Mouse (Mus musculus) embryonic facial prominence, embryonic 11.5 days (tissue): ENCODE measurements at regions not wholly inside any gene's neighbourhood (a gene's known extent, or its start where the extent isn't known, plus 50 kb on each side); places are given as distances from the start of the nearest gene placed in this dataset.
"Not testable (repeated sequence)": the region's sequence is repeated elsewhere in the genome, so short reads cannot be mapped to it uniquely, and the experiment has no call there.

Experiments
- ATAC-seq: fragments of 200-750 bp; cut with Nextera tagmentation; replicated peaks from 2 replicates; pipeline ENCODE4 v1.8.0; 2017; ENCODE audit warnings: low read depth; ENCODE audit not compliant: insufficient number of reproducible peaks, low FRiP score, low TSS enrichment
- DNase-seq: peaks from one replicate; pipeline ENCODE4 v3.0.0-alpha.2; 2015; ENCODE audit warnings: low spot score
- H3K27ac ChIP-seq: fragments of 300-500 bp; sonication (generic); replicated peaks from 2 replicates; pipeline ENCODE4 v1.5.1; 2014; ENCODE audit warnings: mild to moderate bottlenecking, low read depth, low read length, control low read depth
- H3K27me3 ChIP-seq: fragments of 300-500 bp; sonication (generic); 2 replicates; pipeline ENCODE4 v1.6.1; 2014; ENCODE audit warnings: mild to moderate bottlenecking, low read length, moderate library complexity, mixed read lengths; ENCODE audit not compliant: control insufficient read depth, insufficient read depth
- H3K36me3 ChIP-seq: fragments of 300-500 bp; sonication (generic); replicated peaks from 2 replicates; pipeline ENCODE4 v1.6.1; 2014; ENCODE audit warnings: low read depth, mild to moderate bottlenecking, low read length, moderate library complexity, mixed read lengths; ENCODE audit not compliant: control insufficient read depth, insufficient read depth
- H3K4me1 ChIP-seq: fragments of 300-500 bp; sonication (generic); 2 replicates; pipeline ENCODE4 v1.6.1; 2014; ENCODE audit warnings: low read length, mixed read lengths; ENCODE audit not compliant: control insufficient read depth, insufficient read depth
- H3K4me2 ChIP-seq: fragments of 300-500 bp; sonication (generic); 2 replicates; pipeline ENCODE4 v1.6.1; 2014; ENCODE audit warnings: low read depth, mild to moderate bottlenecking, control low read depth, low read length, moderate library complexity
- H3K4me3 ChIP-seq: fragments of 300-500 bp; sonication (generic); 2 replicates; pipeline ENCODE4 v1.5.1; 2014; ENCODE audit warnings: low read depth, low read length, control low read depth
- H3K9ac ChIP-seq: fragments of 300-500 bp; sonication (generic); replicated peaks from 2 replicates; pipeline ENCODE4 v1.6.1; 2014; ENCODE audit warnings: mild to moderate bottlenecking, control low read depth, low read length
- H3K9me3 ChIP-seq: fragments of 300-500 bp; sonication (generic); replicated peaks from 2 replicates; pipeline ENCODE4 v1.6.1; 2016; ENCODE audit warnings: mild to moderate bottlenecking, low read length, inconsistent platforms, mixed read lengths; ENCODE audit not compliant: control insufficient read depth
- WGBS: fragments of 180-500 bp; shearing (Covaris S2); extraction: QIAGEN DNeasy Blood & Tissue Kit; methylation state at CpG from one replicate; pipeline ENCODE4 v1.1.7; 2014; 5-methylcytosine and 5-hydroxymethylcytosine counted together

DNA sequence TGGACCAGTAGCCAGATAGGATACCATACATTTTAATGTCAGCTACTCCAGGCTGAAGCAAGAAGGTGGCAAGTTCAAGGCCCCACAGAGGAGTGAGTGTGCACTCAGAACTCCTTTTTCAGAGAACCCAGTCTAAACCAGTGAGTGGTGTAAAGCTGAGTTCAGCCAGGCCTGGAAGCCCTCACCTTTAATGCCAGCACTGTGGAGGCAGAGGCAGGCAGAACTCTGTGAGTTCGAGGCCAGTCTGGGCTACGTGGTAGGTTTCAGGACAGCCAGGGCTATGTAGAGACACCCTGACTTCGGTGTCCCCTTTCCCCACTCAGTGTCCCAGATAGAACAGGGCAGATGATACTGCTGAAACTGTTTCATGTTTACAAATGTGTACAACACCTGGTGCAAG is 157.4 kb upstream of the Rapgef5 start:
- no peak overlapping the region for H3K27ac ChIP-seq
- DNase-seq: no peak
- no peak overlapping the region for H3K4me3 ChIP-seq
- 75% methylated on average over 3 of the region's 3 CpGs for WGBS
- no peaks in the 10 kb centered on the region for H3K4me1 ChIP-seq
- H3K9ac ChIP-seq: no peak overlapping the region
- no peak; the same call in 1 of the 2 replicates for ATAC-seq
- H3K4me2 ChIP-seq: no peak overlapping the region
- H3K27me3 ChIP-seq: no peaks in the 10 kb centered on the region
- no peaks in the 10 kb centered on the region for H3K36me3 ChIP-seq
- no peaks in the 10 kb centered on the region for H3K9me3 ChIP-seq

DNA sequence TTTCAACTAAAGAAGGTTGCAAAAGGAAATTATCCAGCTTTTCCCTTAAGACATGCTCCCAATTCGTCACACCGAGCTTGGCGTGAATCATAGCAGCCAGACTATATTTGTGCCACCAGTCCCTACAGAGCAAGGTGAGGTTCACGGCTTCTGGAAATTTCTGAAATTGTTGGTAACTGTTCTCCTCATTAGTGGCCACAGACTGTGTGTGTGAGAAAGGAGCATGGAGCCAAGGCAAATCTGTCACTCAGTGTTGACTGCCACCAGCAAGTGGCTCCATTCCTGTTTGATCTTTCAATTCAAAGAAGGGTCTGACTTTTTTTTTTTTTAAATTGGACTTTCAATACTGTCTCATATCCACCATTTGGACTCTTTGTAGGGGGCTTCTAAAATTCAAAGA is 156.1 kb upstream of the Rapgef5 start:
- Histone ChIP-seq H3K4me3 (no peak overlapping the region), H3K9me3 (no peaks in the 10 kb centered on the region), H3K4me1 (no peaks in the 10 kb centered on the region), H3K27ac (no peak overlapping the region), H3K36me3 (no peaks in the 10 kb centered on the region), H3K4me2 (no peak overlapping the region), H3K27me3 (no peaks in the 10 kb centered on the region), H3K9ac (no peak overlapping the region)
- 87% methylated on average over 4 of the region's 4 CpGs for whole genome bisulfite sequencing
- DNase-seq (no peak), ATAC-seq (no peak)

DNA sequence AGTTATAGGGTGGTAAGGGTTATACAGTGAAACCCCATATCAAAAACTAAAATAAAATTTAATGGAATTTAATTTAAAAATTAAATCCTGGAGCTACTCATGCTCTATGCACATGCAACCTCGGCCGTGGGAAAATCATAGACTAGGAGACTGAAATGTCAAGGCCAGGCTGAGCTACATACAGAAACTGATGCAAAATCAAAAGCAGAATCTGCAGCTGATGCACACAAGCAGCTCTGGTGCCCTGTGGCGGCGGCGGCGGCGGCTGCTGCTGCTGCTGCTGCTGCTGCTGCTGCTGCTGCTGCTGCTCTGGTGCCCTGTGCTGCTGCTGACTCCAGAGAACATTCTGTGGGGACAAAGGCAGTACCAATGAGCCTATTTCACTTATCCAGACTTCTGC is 154.5 kb upstream of the Rapgef5 start:
- DNase-seq: no peak
- no peaks in the 10 kb centered on the region for H3K4me1 ChIP-seq
- H3K9me3 ChIP-seq: no peaks in the 10 kb centered on the region
- H3K27ac ChIP-seq: no peak overlapping the region
- no peaks in the 10 kb centered on the region for H3K36me3 ChIP-seq
- H3K4me2 ChIP-seq: no peak overlapping the region
- 83% methylated on average over 7 of the region's 7 CpGs for WGBS
- no peak for ATAC-seq
- no peaks in the 10 kb centered on the region for H3K27me3 ChIP-seq
- no peak overlapping the region for H3K4me3 ChIP-seq
- no peak overlapping the region for H3K9ac ChIP-seq

DNA sequence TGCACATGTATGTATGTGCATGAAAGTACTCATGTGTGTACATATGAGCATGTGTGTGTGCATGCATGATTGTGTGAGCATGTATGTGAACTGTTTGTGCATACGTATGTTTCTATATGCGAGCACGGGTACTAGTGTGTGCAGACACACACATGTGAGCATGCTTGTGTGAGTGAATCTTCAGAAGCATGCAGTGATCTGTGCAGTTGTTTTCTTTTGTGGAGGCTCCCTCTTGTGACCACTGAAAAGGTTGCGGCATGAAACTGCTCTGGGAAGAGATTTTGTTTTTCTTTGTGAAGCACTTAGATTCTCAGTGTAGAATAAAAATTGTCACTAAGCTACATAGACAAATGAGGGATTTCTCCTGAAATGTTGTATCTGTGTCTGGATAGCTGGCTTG is 152.8 kb upstream of the Rapgef5 start:
- not testable (repeated sequence) for ATAC-seq

DNA sequence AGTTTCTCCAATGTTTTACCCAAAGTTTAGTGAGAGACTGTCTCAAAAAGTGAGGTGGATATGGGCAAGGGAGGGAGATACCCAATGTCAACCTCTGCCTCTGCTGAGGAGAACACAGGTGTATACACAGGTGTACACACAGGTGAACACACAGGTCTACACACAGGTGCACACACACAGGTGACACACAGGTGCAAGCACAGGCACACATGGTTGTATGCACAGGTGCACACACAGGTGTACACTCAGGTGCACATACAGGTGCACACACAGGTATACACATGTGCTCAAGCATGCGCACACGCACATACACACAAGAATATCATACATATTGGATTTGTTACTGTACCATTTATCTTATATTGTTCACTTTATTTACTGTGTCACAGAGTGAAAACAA is 151.1 kb upstream of the Rapgef5 start:
- Histone ChIP-seq H3K9ac (no peak overlapping the region), H3K27ac (no peak overlapping the region), H3K4me2 (no peak overlapping the region), H3K4me3 (no peak overlapping the region), H3K4me1 (no peaks in the 10 kb centered on the region), H3K27me3 (no peaks in the 10 kb centered on the region), H3K9me3 (no peaks in the 10 kb centered on the region), H3K36me3 (no peaks in the 10 kb centered on the region)
- 96% methylated on average over 2 of the region's 2 CpGs for WGBS
- ATAC-seq (no peak; the same call in 1 of the 2 replicates), DNase-seq (no peak)

More for the DNA sequence above, 152.8 kb upstream of the Rapgef5 start:
- H3K9me3 ChIP-seq, H3K27ac ChIP-seq, H3K4me3 ChIP-seq, H3K4me1 ChIP-seq, H3K36me3 ChIP-seq, DNase-seq, H3K27me3 ChIP-seq, H3K4me2 ChIP-seq, H3K9ac ChIP-seq: not testable (repeated sequence)
- 65% methylated on average over 4 of the region's 4 CpGs for WGBS

DNA sequence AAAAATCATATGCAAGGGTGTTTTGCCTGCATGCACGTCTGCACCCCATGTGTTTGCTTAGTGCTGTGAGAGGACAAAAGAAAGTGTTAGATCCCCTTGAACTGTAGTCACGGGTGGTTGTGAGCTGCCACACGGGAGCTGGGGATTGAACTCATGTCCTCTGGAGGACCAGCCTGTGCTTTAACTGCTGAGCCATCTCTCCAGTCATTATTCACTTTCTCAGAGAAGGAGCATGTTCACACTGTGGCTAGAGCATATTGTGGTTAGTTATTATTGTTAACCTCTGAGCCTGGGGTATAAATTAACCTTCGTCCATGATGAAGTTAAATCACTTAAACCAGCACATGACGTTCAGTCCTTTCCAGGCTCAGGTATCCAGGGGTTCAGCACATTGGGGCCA is 150.4 kb upstream of the Rapgef5 start:
- ATAC-seq: no peak
- Histone ChIP-seq H3K9ac (no peak overlapping the region), H3K4me1 (no peaks in the 10 kb centered on the region), H3K27me3 (no peaks in the 10 kb centered on the region), H3K4me2 (no peak overlapping the region), H3K27ac (no peak overlapping the region), H3K36me3 (no peaks in the 10 kb centered on the region), H3K4me3 (no peak overlapping the region), H3K9me3 (no peaks in the 10 kb centered on the region)
- no peak for DNase-seq
- WGBS: 72% methylated on average over 5 of the region's 5 CpGs

DNA sequence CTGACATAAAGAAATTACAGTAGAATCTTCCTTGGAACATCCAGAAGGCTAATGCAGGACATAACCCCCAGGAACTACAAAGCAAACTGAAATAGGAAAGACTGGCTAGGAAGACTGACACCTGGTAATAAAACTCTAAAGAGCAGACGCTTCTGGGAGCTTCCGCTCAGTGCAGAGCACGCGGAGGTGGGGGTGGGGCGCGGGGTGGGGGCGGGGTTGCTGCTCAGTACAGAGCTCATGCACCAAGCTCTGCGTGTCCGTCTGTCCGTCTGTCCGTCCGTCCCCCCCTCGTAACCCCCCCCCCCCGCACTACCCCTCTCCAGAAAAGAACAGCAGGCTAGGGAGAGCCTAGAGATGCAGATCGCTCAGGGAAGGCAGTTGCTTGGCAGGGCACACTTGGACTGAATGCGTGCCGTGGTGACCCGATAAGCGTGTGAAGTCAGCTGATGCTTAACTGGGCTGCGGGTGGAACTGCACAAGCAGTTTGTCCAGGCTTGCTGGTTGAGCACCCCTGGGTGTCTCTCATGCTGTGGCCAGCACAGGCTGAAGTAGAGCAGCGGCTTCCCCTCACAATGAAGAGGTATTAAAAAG is 137.9 kb upstream of the Rapgef5 start:
- no peak overlapping the region for H3K4me3 ChIP-seq
- H3K36me3 ChIP-seq: no peaks in the 10 kb centered on the region
- H3K27me3 ChIP-seq: no peaks in the 10 kb centered on the region
- 86% methylated on average over 21 of the region's 21 CpGs for WGBS
- H3K9ac ChIP-seq: no peak overlapping the region
- no peaks in the 10 kb centered on the region for H3K4me1 ChIP-seq
- DNase-seq: no peak
- no peak overlapping the region for H3K27ac ChIP-seq
- H3K4me2 ChIP-seq: no peak overlapping the region
- ATAC-seq: no peak
- H3K9me3 ChIP-seq: no peaks in the 10 kb centered on the region

DNA sequence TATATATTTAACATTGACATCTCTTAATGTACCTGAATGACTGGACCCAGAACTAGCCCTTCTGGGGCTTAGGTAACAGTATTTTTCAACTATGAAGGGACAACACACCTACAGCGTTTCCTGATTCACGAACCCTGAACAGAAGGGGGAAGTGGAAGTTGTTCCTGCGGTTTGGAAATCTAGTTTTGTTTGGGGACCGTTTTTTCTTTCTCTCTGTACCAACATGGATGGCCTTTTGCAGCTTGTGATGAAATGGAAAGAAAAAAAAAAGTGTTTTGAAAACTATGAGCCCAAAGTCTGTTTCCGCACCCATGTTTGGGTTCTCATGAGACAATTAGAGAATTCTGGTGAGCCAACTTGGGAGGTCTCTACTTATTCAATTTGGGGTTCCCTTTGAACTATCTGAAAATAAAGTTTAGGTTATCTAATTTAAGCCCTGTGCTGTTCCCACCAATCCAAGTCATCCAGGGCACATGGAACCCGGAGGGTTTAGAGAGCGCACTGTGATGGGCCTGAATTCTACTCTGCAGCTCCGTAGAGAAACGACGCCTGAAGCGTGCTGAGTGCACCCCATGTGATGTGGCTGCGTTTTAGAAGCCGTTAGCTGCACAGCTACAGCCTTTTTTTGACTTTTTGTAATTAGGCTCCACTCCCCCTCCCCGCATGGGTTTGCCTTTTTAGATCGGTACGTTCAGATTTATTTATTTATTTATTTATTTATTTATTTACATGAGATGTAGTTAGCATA is 137.0 kb upstream of the Rapgef5 start:
- no peaks in the 10 kb centered on the region for H3K27me3 ChIP-seq
- no peaks in the 10 kb centered on the region for H3K9me3 ChIP-seq
- DNase-seq: no peak
- ATAC-seq: no peak
- no peaks in the 10 kb centered on the region for H3K4me1 ChIP-seq
- H3K9ac ChIP-seq: no peak overlapping the region
- H3K36me3 ChIP-seq: no peaks in the 10 kb centered on the region
- no peak overlapping the region for H3K4me2 ChIP-seq
- H3K4me3 ChIP-seq: no peak overlapping the region
- no peak overlapping the region for H3K27ac ChIP-seq
- WGBS: 84% methylated on average over 16 of the region's 16 CpGs
